Mouse (Mus musculus) stomach, postnatal 0 days (tissue): Measurements from ENCODE around the gene Cdca7l. TPM values are rescaled to one million over a fixed set of nuclear protein-coding genes. Genes with fewer than 3 reads are reported as not detected.
"Not testable (repeated sequence)": the region's sequence is repeated elsewhere in the genome, so short reads cannot be mapped to it uniquely, and the experiment has no call there.

Source experiments
- ATAC-seq: fragments of 200-750 bp; cut with Nextera tagmentation; 2 replicates; pipeline ENCODE4 v1.8.0; 2017; ENCODE audit not compliant: low FRiP score, low TSS enrichment
- DNase-seq: peaks from one replicate; pipeline ENCODE4 v3.0.0-alpha.2; 2016; ENCODE audit warnings: low spot score
- H3K27ac ChIP-seq: fragments of 300-500 bp; sonication (generic); replicated peaks from 2 replicates; pipeline ENCODE4 v1.5.1; 2014; ENCODE audit warnings: mild to moderate bottlenecking, control low read depth
- H3K27me3 ChIP-seq: fragments of 300-500 bp; sonication (generic); 2 replicates; pipeline ENCODE4 v1.6.1; 2014; ENCODE audit warnings: low read length; ENCODE audit not compliant: control insufficient read depth, insufficient read depth
- H3K36me3 ChIP-seq: fragments of 300-500 bp; sonication (generic); 2 replicates; pipeline ENCODE4 v1.6.1; 2014; ENCODE audit warnings: low read length, mixed read lengths; ENCODE audit not compliant: control insufficient read depth, insufficient read depth
- H3K4me1 ChIP-seq: fragments of 300-500 bp; sonication (generic); replicated peaks from 2 replicates; pipeline ENCODE4 v1.6.1; 2014; ENCODE audit warnings: antibody characterized with exemption; ENCODE audit not compliant: control insufficient read depth, insufficient read depth
- H3K4me2 ChIP-seq: fragments of 300-500 bp; sonication (generic); replicated peaks from 2 replicates; pipeline ENCODE4 v1.6.1; 2014; ENCODE audit warnings: low read depth, mild to moderate bottlenecking, control low read depth, moderate library complexity
- H3K4me3 ChIP-seq: fragments of 300-500 bp; sonication (generic); 2 replicates; pipeline ENCODE4 v1.5.1; 2014; ENCODE audit warnings: low read depth, low read length, control low read depth
- H3K9ac ChIP-seq: fragments of 300-500 bp; sonication (generic); 2 replicates; pipeline ENCODE4 v1.6.1; 2014; ENCODE audit warnings: mild to moderate bottlenecking, low read length, control low read depth, mixed read lengths
- H3K9me3 ChIP-seq: fragments of 300-500 bp; sonication (generic); 2 replicates; pipeline ENCODE4 v1.6.1; 2016; ENCODE audit warnings: low read length; ENCODE audit not compliant: control insufficient read depth
- CTCF ChIP-seq: IDR thresholded peaks from 2 replicates; pipeline ENCODE4 v1.5.1; 2016; ENCODE audit warnings: antibody characterized with exemption, low read depth, mild to moderate bottlenecking, moderate library complexity
- EP300 ChIP-seq: optimal IDR thresholded peaks from 2 replicates; pipeline ENCODE3; 2016; ENCODE audit warnings: antibody characterized with exemption
- WGBS: fragments of 180-500 bp; shearing (Covaris S2); extraction: QIAGEN DNeasy Blood & Tissue Kit; methylation state at CpG from one replicate; pipeline ENCODE4 v1.1.7; 2014; 5-methylcytosine and 5-hydroxymethylcytosine counted together
- polyA plus RNA-seq: library from polyadenylated mRNA; unstranded; fragments of >200 nt; fragmentation: Nextera tagmentation; extraction: Ambion mirVana; gene quantifications from 2 replicates; pipeline ENCODE4 v1.2.1, GENCODE M21; 2015

Cdca7l gene
- 15.1 and 15.7 TPM in 2 replicates for polyA plus RNA-seq

- not testable (repeated sequence) for H3K27me3 ChIP-seq, H3K4me1 ChIP-seq, H3K4me3 ChIP-seq, H3K4me2 ChIP-seq, H3K9ac ChIP-seq, H3K9me3 ChIP-seq, DNase-seq, ATAC-seq, H3K36me3 ChIP-seq, H3K27ac ChIP-seq
- no CpG with 5 or more reads among the region's 6 CpGs for WGBS
Observed at GRCm38 (mm10) chr12:117803989-117804388, at the start of gene Cdca7l. TSS of gene Cdca7l (plus strand) at chr12:117804289.

GRCm38 (mm10) chr12:117756010-117756409 lies 48.1 kb upstream of the Cdca7l start:
- no peak for DNase-seq
- no peak for ATAC-seq
- Histone ChIP-seq H3K27me3 (no peaks in the 10 kb centered on the region), H3K4me1 (no peaks in the 10 kb centered on the region), H3K9ac (no peak overlapping the region), H3K9me3 (no peaks in the 10 kb centered on the region), H3K27ac (no peak overlapping the region), H3K36me3 (no peaks in the 10 kb centered on the region), H3K4me3 (no peak overlapping the region), H3K4me2 (no peak overlapping the region)
- TF ChIP-seq EP300: no peak
- no peak for TF ChIP-seq CTCF
- 49% methylated on average over 7 of the region's 7 CpGs for WGBS

- H3K27ac ChIP-seq: no peak overlapping the region
- no peak for DNase-seq
- TF ChIP-seq CTCF (no peak), EP300 (no peak)
- no peaks in the 10 kb centered on the region for H3K36me3 ChIP-seq
- 77% methylated on average over 5 of the region's 5 CpGs for WGBS
- no peak overlapping the region for H3K4me2 ChIP-seq
- H3K4me3 ChIP-seq: no peak overlapping the region
- ATAC-seq: no peak
- H3K4me1 ChIP-seq: no peaks in the 10 kb centered on the region
- no peak overlapping the region for H3K9ac ChIP-seq
- no peaks in the 10 kb centered on the region for H3K9me3 ChIP-seq
- no peaks in the 10 kb centered on the region for H3K27me3 ChIP-seq
Observed at GRCm38 (mm10) chr12:117760373-117760772, 43.7 kb upstream of the Cdca7l start.

- H3K4me2 ChIP-seq: no peak overlapping the region
- H3K36me3 ChIP-seq: no peaks in the 10 kb centered on the region
- H3K4me3 ChIP-seq: no peak overlapping the region
- no peak overlapping the region for H3K9ac ChIP-seq
- no peak for ATAC-seq
- no peak overlapping the region for H3K27ac ChIP-seq
- TF ChIP-seq EP300 (no peak), CTCF (no peak)
- DNase-seq: no peak
- no peaks in the 10 kb centered on the region for H3K27me3 ChIP-seq
- H3K4me1 ChIP-seq: no peaks in the 10 kb centered on the region
- no peaks in the 10 kb centered on the region for H3K9me3 ChIP-seq
Observed at GRCm38 (mm10) chr12:117760846-117761245, 43.2 kb upstream of the Cdca7l start.

GRCm38 (mm10) chr12:117761698-117762097 lies 42.4 kb upstream of the Cdca7l start:
- no peak for ATAC-seq

GRCm38 (mm10) chr12:117763247-117763646 lies 40.8 kb upstream of the Cdca7l start:
- no peak overlapping the region for H3K4me2 ChIP-seq
- H3K4me1 ChIP-seq: no peaks in the 10 kb centered on the region
- DNase-seq (peak; percentile 27), ATAC-seq (peak; percentile 59; the same call in 1 of the 2 replicates)
- TF ChIP-seq CTCF: no peak
- no peak overlapping the region for H3K9ac ChIP-seq
- no peaks in the 10 kb centered on the region for H3K27me3 ChIP-seq
- H3K9me3 ChIP-seq: no peaks in the 10 kb centered on the region
- no peaks in the 10 kb centered on the region for H3K36me3 ChIP-seq
- no peak overlapping the region for H3K27ac ChIP-seq
- H3K4me3 ChIP-seq: no peak overlapping the region
- WGBS: 65% methylated on average over 3 of the region's 3 CpGs

More at GRCm38 (mm10) chr12:117761698-117762097, 42.4 kb upstream of the Cdca7l start:
- DNase-seq: no peak
- no peak overlapping the region for H3K4me3 ChIP-seq
- no peaks in the 10 kb centered on the region for H3K4me1 ChIP-seq
- no peak overlapping the region for H3K9ac ChIP-seq
- H3K27ac ChIP-seq: no peak overlapping the region
- no peak for TF ChIP-seq EP300
- TF ChIP-seq CTCF: no peak
- WGBS: 30% methylated on average over 1 of the region's 1 CpGs
- H3K36me3 ChIP-seq: no peaks in the 10 kb centered on the region
- H3K4me2 ChIP-seq: no peak overlapping the region
- H3K27me3 ChIP-seq: no peaks in the 10 kb centered on the region
- H3K9me3 ChIP-seq: no peaks in the 10 kb centered on the region

- no peaks in the 10 kb centered on the region for H3K9me3 ChIP-seq
- DNase-seq (peak; percentile 77), ATAC-seq (peak; percentile 69)
- no peaks in the 10 kb centered on the region for H3K4me1 ChIP-seq
- no peak overlapping the region for H3K4me3 ChIP-seq
- peak; percentile 98 for TF ChIP-seq CTCF
- TF ChIP-seq EP300: no peak
- no peak overlapping the region for H3K27ac ChIP-seq
- no peak overlapping the region for H3K9ac ChIP-seq
- no peaks in the 10 kb centered on the region for H3K27me3 ChIP-seq
- 8% methylated on average over 7 of the region's 7 CpGs for WGBS
- H3K36me3 ChIP-seq: no peaks in the 10 kb centered on the region
- H3K4me2 ChIP-seq: no peak overlapping the region
Observed at GRCm38 (mm10) chr12:117764839-117765238, 39.2 kb upstream of the Cdca7l start.
